Mouse (Mus musculus) cerebellum, adult 2 months (tissue): ENCODE results near the gene Fbf1.

Experiments used
- CTCF ChIP-seq: fragments of 200-500 bp; IDR thresholded peaks from 2 replicates; pipeline ENCODE4 v1.5.1; 2011; ENCODE audit warnings: low read depth, mild to moderate bottlenecking, control low read depth, low read length, moderate library complexity, borderline replicate concordance; ENCODE audit not compliant: insufficient read depth
- POLR2A ChIP-seq: fragments of 200-500 bp; IDR thresholded peaks from 2 replicates; pipeline ENCODE4 v1.6.1; 2011; ENCODE audit warnings: low read length, control low read depth, borderline replicate concordance; ENCODE audit not compliant: insufficient read depth

DNA sequence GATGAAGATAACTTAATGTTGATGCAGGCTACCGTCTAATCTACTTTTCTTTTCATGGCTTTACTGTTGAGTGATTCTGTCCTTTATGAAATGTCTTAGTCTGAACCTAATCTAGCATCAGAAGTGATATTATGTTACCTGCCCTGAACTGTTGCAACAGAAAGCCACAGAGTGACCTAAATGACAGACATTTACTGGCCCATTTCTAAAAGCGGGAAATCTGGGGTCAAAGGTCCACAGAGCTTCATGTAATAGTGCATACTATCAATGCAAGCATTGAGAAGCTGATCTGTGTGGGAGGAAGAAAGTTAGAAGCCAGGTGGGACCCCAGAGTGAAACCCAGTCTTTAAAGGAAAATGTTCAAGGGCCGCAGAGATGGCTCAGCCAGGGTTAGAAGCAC, 35.2 kb upstream of the Fbf1 start:
- TF ChIP-seq CTCF (no peak), POLR2A (no peak)
